Mouse (Mus musculus): ENCODE measurements around the gene Tm9sf2. TPM values are rescaled to one million over a fixed set of nuclear protein-coding genes. Genes with fewer than 3 reads are reported as not detected.
A peak's percentile ranks its signal among the peaks of the same experiment; 100 is the strongest.

Tm9sf2 gene
- total and polyA plus RNA-seq, 3 experiments, result 76.0 to 162 (median 131) TPM

DNA sequence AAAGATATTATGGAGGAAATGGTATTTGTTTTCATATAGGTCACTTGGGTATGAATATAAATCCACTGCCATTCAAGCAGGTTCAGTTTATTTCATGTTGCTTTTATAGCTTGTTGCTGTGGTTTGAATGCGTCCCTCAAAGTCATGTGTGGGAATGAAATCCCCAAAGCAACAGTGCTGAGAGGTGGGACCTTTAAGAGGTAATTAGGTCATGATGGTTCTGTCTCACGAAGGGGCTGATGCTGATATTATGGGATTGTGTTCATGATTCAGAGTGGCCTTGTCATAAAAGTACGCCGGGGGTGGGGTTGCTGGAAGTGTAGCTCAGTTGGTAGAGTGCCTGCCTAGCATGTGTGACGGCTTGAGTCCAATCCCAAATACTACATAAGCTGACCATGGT lies 81.4 kb downstream of the Tm9sf2 start:
- ATAC-seq (ENCODE audit: extremely low read depth, insufficient number of reproducible peaks, low FRiP score, poor library complexity, severe bottlenecking) (no peak), DNase-seq (ENCODE audit: low spot score) (no peak)
- H3K9me3 ChIP-seq (replicated peaks), result peaks cover 16% of the 10 kb centered on the region
- peaks cover 40% of the 10 kb centered on the region for H3K4me1 ChIP-seq (ENCODE audit: insufficient read depth, low read depth, low read length)
- no peak for TF ChIP-seq CTCF (IDR thresholded peaks at IDR 0.05; ENCODE audit: low read depth, low read length)
- no peak for TF ChIP-seq GATA2 (IDR thresholded peaks at IDR 0.05; ENCODE audit: borderline replicate concordance, low read depth, low read length)
- TF ChIP-seq POLR2AphosphoS5 (IDR thresholded peaks at IDR 0.05; ENCODE audit: insufficient replicate concordance, low read depth, low read length), result no peak
- TF ChIP-seq TAL1 (conservative IDR thresholded peaks at IDR 0.05; ENCODE audit: low read depth, low read length), result no peak
- TF ChIP-seq GATA1 (IDR thresholded peaks at IDR 0.05; ENCODE audit: borderline replicate concordance, low read length), result no peak
- H3K27me3 ChIP-seq (ENCODE audit: insufficient read depth, low read length), result no peaks in the 10 kb centered on the region
- peaks cover 37% of the 10 kb centered on the region for H3K36me3 ChIP-seq (replicated peaks)
- H3K4me3 ChIP-seq (ENCODE audit: low read depth, low read length), result no peak overlapping the region

DNA sequence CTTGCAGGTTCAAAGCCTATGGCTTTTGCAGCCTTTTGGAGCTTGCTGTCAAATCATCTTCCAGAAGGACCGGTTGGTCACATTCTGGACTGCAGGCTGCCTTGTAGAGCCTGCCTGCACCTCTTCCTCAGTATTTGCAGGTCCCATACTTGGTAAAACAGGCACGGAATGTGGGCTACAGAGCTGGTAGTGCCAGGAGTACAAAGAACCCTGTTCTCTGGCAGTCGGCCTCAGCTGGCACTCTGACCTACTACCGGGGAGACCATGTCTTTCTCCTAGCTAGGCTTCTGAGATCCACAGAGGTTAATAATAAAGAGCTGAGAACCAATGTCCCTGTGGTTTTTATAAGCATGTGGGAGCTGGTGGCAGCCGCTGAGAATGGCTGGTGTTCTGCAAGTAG lies 83.1 kb downstream of the Tm9sf2 start:
- ATAC-seq (ENCODE audit: extremely low read depth, insufficient number of reproducible peaks, low FRiP score, poor library complexity, severe bottlenecking) (no peak), DNase-seq (ENCODE audit: low spot score) (no peak)
- Histone ChIP-seq H3K36me3 (replicated peaks) (peaks cover 41% of the 10 kb centered on the region), H3K9me3 (replicated peaks) (peaks cover 8% of the 10 kb centered on the region), H3K27me3 (ENCODE audit: insufficient read depth, low read length) (no peaks in the 10 kb centered on the region), H3K4me1 (ENCODE audit: insufficient read depth, low read depth, low read length) (peaks cover 30% of the 10 kb centered on the region), H3K4me3 (ENCODE audit: low read depth, low read length) (no peak overlapping the region)
- TF ChIP-seq CTCF (IDR thresholded peaks at IDR 0.05; ENCODE audit: low read depth, low read length) (no peak), GATA2 (IDR thresholded peaks at IDR 0.05; ENCODE audit: borderline replicate concordance, low read depth, low read length) (no peak), POLR2AphosphoS5 (IDR thresholded peaks at IDR 0.05; ENCODE audit: insufficient replicate concordance, low read depth, low read length) (no peak), GATA1 (IDR thresholded peaks at IDR 0.05; ENCODE audit: borderline replicate concordance, low read length) (no peak), TAL1 (conservative IDR thresholded peaks at IDR 0.05; ENCODE audit: low read depth, low read length) (no peak)

DNA sequence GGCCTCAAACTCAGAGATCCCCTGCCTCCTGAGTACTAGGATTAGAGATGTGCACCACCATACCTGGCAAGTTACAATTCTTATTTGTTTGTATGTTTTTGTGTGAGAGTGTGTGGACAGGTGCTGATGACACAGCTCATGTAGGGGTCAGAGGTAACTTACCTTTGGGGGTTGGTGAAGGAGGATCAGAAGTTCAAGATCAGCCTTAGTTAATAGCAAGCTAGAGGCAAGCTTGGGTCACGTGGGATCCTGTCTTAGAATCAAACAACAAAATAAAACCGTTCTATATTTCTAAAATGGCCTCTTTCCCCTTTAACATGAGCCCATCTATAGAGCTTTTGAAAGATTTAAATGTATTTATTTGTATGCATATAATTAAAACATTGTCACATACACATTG lies 83.7 kb downstream of the Tm9sf2 start:
- Histone ChIP-seq H3K36me3 (replicated peaks) (peaks cover 38% of the 10 kb centered on the region), H3K27me3 (ENCODE audit: insufficient read depth, low read length) (no peaks in the 10 kb centered on the region), H3K9me3 (replicated peaks) (peaks cover 3% of the 10 kb centered on the region), H3K4me1 (ENCODE audit: insufficient read depth, low read depth, low read length) (peaks cover 30% of the 10 kb centered on the region), H3K4me3 (ENCODE audit: low read depth, low read length) (no peak overlapping the region)
- TF ChIP-seq GATA2 (IDR thresholded peaks at IDR 0.05; ENCODE audit: borderline replicate concordance, low read depth, low read length), result no peak
- TF ChIP-seq POLR2AphosphoS5 (IDR thresholded peaks at IDR 0.05; ENCODE audit: insufficient replicate concordance, low read depth, low read length), result no peak
- no peak for TF ChIP-seq CTCF (IDR thresholded peaks at IDR 0.05; ENCODE audit: low read depth, low read length)
- TF ChIP-seq TAL1 (conservative IDR thresholded peaks at IDR 0.05; ENCODE audit: low read depth, low read length), result no peak
- TF ChIP-seq GATA1 (IDR thresholded peaks at IDR 0.05; ENCODE audit: borderline replicate concordance, low read length), result no peak
- ATAC-seq (ENCODE audit: extremely low read depth, insufficient number of reproducible peaks, low FRiP score, poor library complexity, severe bottlenecking) (no peak), DNase-seq (ENCODE audit: low spot score) (no peak)

DNA sequence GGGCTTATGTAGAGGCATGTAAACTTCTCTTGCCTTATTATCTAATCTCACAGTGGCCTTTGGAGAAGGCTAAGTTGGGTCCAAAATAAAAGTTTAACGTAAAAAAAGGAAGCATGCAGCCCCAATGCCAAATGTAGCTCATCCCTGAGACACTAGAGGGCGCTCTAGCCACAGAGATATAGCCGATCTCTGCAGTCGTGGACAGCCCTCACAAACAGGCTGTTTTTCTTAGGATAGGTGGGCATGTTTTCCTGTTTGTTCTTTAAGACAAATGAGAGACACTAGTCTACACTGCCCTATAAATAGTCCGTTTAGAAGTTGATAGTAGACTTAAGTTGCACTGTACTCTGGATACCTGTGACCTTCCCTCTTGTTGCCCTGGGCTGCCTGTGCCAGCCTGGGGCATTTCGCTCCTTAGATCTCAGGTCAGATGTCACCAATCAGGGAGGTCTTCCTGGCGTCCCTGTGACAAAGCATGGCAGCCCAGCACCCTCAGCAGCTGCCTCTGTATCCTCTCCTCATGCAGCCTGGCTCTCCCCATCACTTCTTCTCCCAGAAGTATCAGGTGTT lies 84.2 kb downstream of the Tm9sf2 start:
- DNase-seq (ENCODE audit: low spot score) (peak; percentile 54), ATAC-seq (ENCODE audit: extremely low read depth, insufficient number of reproducible peaks, low FRiP score, poor library complexity, severe bottlenecking) (peak; percentile 74)
- Histone ChIP-seq H3K4me3 (ENCODE audit: low read depth, low read length) (no peak overlapping the region), H3K36me3 (replicated peaks) (peaks cover 37% of the 10 kb centered on the region), H3K4me1 (ENCODE audit: insufficient read depth, low read depth, low read length) (peaks cover 32% of the 10 kb centered on the region), H3K27me3 (ENCODE audit: insufficient read depth, low read length) (no peaks in the 10 kb centered on the region), H3K9me3 (replicated peaks) (peaks cover 3% of the 10 kb centered on the region)
- no peak for TF ChIP-seq TAL1 (conservative IDR thresholded peaks at IDR 0.05; ENCODE audit: low read depth, low read length)
- TF ChIP-seq GATA1 (IDR thresholded peaks at IDR 0.05; ENCODE audit: borderline replicate concordance, low read length), result no peak
- no peak for TF ChIP-seq POLR2AphosphoS5 (IDR thresholded peaks at IDR 0.05; ENCODE audit: insufficient replicate concordance, low read depth, low read length)
- no peak for TF ChIP-seq GATA2 (IDR thresholded peaks at IDR 0.05; ENCODE audit: borderline replicate concordance, low read depth, low read length)
- peak; percentile 97 for TF ChIP-seq CTCF (IDR thresholded peaks at IDR 0.05; ENCODE audit: low read depth, low read length)

DNA sequence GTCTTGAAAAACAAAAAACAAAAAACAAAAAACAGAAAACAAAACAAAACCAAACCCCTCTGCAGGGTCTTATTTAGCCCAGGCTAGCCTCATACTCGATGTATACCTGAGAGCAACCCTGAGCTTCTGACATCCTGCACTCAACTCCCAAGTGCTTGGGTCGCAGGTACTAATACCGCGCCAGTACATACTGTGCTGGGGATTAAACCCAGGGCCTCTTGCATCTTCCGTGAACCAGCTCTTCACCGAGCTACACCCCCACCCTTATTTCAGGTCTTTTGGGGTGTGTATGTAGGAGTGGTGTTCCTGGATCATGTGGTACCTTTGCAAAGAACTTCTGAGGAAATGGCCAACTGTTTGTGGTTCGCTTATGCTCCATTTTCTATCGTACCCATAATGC lies 87.8 kb downstream of the Tm9sf2 start:
- TF ChIP-seq CTCF (IDR thresholded peaks at IDR 0.05; ENCODE audit: low read depth, low read length) (no peak), GATA1 (IDR thresholded peaks at IDR 0.05; ENCODE audit: borderline replicate concordance, low read length) (no peak), POLR2AphosphoS5 (IDR thresholded peaks at IDR 0.05; ENCODE audit: insufficient replicate concordance, low read depth, low read length) (no peak), TAL1 (conservative IDR thresholded peaks at IDR 0.05; ENCODE audit: low read depth, low read length) (no peak), GATA2 (IDR thresholded peaks at IDR 0.05; ENCODE audit: borderline replicate concordance, low read depth, low read length) (no peak)
- H3K9me3 ChIP-seq (replicated peaks), result peaks cover 7% of the 10 kb centered on the region
- peaks cover 47% of the 10 kb centered on the region for H3K36me3 ChIP-seq (replicated peaks)
- DNase-seq (ENCODE audit: low spot score), result no peak
- no peaks in the 10 kb centered on the region for H3K27me3 ChIP-seq (ENCODE audit: insufficient read depth, low read length)
- no peak overlapping the region for H3K4me3 ChIP-seq (ENCODE audit: low read depth, low read length)
- ATAC-seq (ENCODE audit: extremely low read depth, insufficient number of reproducible peaks, low FRiP score, poor library complexity, severe bottlenecking), result no peak
- H3K4me1 ChIP-seq (ENCODE audit: insufficient read depth, low read depth, low read length), result peaks cover 21% of the 10 kb centered on the region

DNA sequence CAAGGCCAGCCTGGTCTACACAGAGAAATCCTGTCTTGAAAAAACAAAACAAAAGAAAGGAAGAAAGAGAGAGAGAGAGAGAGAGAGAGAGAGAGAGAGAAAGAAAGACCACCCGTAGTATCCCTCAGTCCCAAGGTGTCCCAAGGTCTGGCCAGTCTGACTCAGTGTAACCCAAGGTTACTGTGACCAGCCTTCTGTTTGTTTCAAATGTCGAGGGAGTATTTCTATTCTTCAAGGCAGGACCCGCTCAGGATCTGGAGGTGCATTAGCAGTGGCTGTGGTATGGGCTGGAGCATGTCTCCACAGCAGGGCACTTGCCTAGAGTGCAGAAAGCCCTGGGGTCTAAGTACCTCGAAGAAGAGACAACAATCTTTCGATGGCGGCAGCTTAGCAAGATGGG lies 90.0 kb downstream of the Tm9sf2 start:
- Histone ChIP-seq H3K36me3 (replicated peaks) (peaks cover 44% of the 10 kb centered on the region), H3K4me1 (ENCODE audit: insufficient read depth, low read depth, low read length) (peaks cover 11% of the 10 kb centered on the region), H3K4me3 (ENCODE audit: low read depth, low read length) (no peak overlapping the region), H3K27me3 (ENCODE audit: insufficient read depth, low read length) (no peaks in the 10 kb centered on the region), H3K9me3 (replicated peaks) (peaks cover 7% of the 10 kb centered on the region)
- DNase-seq (ENCODE audit: low spot score), result no peak
- no peak for ATAC-seq (ENCODE audit: extremely low read depth, insufficient number of reproducible peaks, low FRiP score, poor library complexity, severe bottlenecking)
- no peak for TF ChIP-seq GATA1 (IDR thresholded peaks at IDR 0.05; ENCODE audit: borderline replicate concordance, low read length)
- TF ChIP-seq CTCF (IDR thresholded peaks at IDR 0.05; ENCODE audit: low read depth, low read length), result no peak
- no peak for TF ChIP-seq POLR2AphosphoS5 (IDR thresholded peaks at IDR 0.05; ENCODE audit: insufficient replicate concordance, low read depth, low read length)
- no peak for TF ChIP-seq GATA2 (IDR thresholded peaks at IDR 0.05; ENCODE audit: borderline replicate concordance, low read depth, low read length)
- no peak for TF ChIP-seq TAL1 (conservative IDR thresholded peaks at IDR 0.05; ENCODE audit: low read depth, low read length)
